In the genomic region with DNA sequence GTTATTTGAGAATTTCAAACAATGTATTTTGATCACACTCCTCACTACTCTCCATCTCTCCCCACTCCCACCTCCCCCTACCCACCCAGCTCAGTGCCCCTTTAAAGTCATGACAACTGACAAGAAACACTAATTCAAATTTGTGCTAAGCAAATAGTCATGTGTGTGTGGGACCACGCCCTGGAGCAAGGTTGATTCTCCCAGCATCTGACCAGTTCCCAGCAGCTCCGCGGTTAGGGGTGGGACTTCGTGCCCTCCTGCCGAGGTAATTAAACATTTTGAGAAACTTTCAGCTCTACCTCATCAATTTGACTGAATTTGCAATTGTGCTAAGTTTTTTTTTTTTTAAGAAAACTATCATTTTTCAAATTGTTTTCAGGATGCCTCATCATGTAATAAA, we compare ENCODE assay signal across 21 mouse cellular contexts.
DNase-seq lines count a peak whose midpoint lies in the region; ATAC-seq lines count a peak whose summit lies in the region.
"Had no signal": no experiment of that assay in that cellular context is flagged by ENCODE, and none has a peak within 500 bp of the region (broad histone marks: within the 10 kb centered on the region; RNA-seq: fewer than 3 reads in every experiment).

No protein-coding gene starts in this region.

- no peaks in the 10 kb centered on the region for H3K4me1 ChIP-seq in heart, embryonic 10.5 days
- H3K4me1 ChIP-seq in midbrain, embryonic 12.5 days, result peaks cover 15% of the 10 kb centered on the region
- peaks cover 2% of the 10 kb centered on the region; the same call in 1 of the 2 replicates for H3K4me1 ChIP-seq in midbrain, embryonic 10.5 days
- peaks cover 7% of the 10 kb centered on the region; the same call in 1 of the 2 replicates for H3K4me1 ChIP-seq in hindbrain, embryonic 14.5 days (replicated peaks; ENCODE audit: control insufficient read depth, insufficient read depth, low read length)
- H3K4me1 ChIP-seq: embryonic facial prominence, embryonic 13.5 days; limb, embryonic 13.5 days; lung, embryonic 15.5 days had no signal

- no peak overlapping the region for H3K9ac ChIP-seq in midbrain, embryonic 12.5 days (replicated peaks)
- no peak overlapping the region for H3K9ac ChIP-seq in hindbrain, embryonic 14.5 days
- H3K9ac ChIP-seq: embryonic facial prominence, embryonic 13.5 days; limb, embryonic 13.5 days; lung, embryonic 15.5 days had no signal

- no peaks in the 10 kb centered on the region for H3K27me3 ChIP-seq in heart, embryonic 10.5 days (ENCODE audit: insufficient read depth, poor library complexity, severe bottlenecking)
- no peaks in the 10 kb centered on the region; the same call in 1 of the 2 replicates for H3K27me3 ChIP-seq in midbrain, embryonic 12.5 days
- no peaks in the 10 kb centered on the region for H3K27me3 ChIP-seq in midbrain, embryonic 10.5 days (ENCODE audit: low read depth, poor library complexity, severe bottlenecking)
- H3K27me3 ChIP-seq in hindbrain, embryonic 14.5 days (ENCODE audit: control insufficient read depth, insufficient read depth, low read length), result no peaks in the 10 kb centered on the region
- H3K27me3 ChIP-seq: embryonic facial prominence, embryonic 13.5 days; limb, embryonic 13.5 days; lung, embryonic 15.5 days had no signal

- DNase-seq in heart, embryonic 10.5 days (ENCODE audit: low spot score), result peak; percentile 48
- no peak for DNase-seq in heart, adult 9 months (ENCODE audit: low spot score in 2 of 2)
- no peak for DNase-seq in midbrain, embryonic 10.5 days (ENCODE audit: low spot score)
- DNase-seq in ES-CJ7 (ENCODE audit: low read depth, low spot score), result peak; percentile 63
- no peak for DNase-seq in hindbrain, embryonic 14.5 days (ENCODE audit: low spot score)
- no peak for DNase-seq in left cerebral cortex, adult 8-10 months (ENCODE audit: low spot score in 2 of 2)
- DNase-seq: adrenal gland, adult 2 months; adrenal gland, postnatal 36 days; heart, postnatal 36 days; spleen, adult 18-20 months; thymus, postnatal 4 days had no signal

- H3K4me3 ChIP-seq in heart, embryonic 10.5 days, result no peak overlapping the region
- H3K4me3 ChIP-seq in midbrain, embryonic 12.5 days, result no peak overlapping the region
- no peak overlapping the region for H3K4me3 ChIP-seq in midbrain, embryonic 10.5 days
- no peak overlapping the region for H3K4me3 ChIP-seq in hindbrain, embryonic 14.5 days (replicated peaks; ENCODE audit: low read length)
- H3K4me3 ChIP-seq: embryonic facial prominence, embryonic 13.5 days; forebrain, embryonic 10.5 days; left cerebral cortex, adult 2 months; limb, embryonic 13.5 days; lung, embryonic 15.5 days had no signal

- H3K36me3 ChIP-seq in heart, embryonic 10.5 days, result no peaks in the 10 kb centered on the region
- no peaks in the 10 kb centered on the region for H3K36me3 ChIP-seq in midbrain, embryonic 12.5 days
- no peaks in the 10 kb centered on the region for H3K36me3 ChIP-seq in midbrain, embryonic 10.5 days
- no peaks in the 10 kb centered on the region for H3K36me3 ChIP-seq in hindbrain, embryonic 14.5 days (replicated peaks; ENCODE audit: control insufficient read depth, insufficient read depth)
- H3K36me3 ChIP-seq: embryonic facial prominence, embryonic 13.5 days; forebrain, embryonic 10.5 days; limb, embryonic 13.5 days; lung, embryonic 15.5 days had no signal

- no peak overlapping the region for H3K27ac ChIP-seq in heart, embryonic 10.5 days
- 0 out of 2 replicates have a peak overlapping the region, but pooled peaks have one; percentile 25 for H3K27ac ChIP-seq in midbrain, embryonic 12.5 days (replicated peaks)
- H3K27ac ChIP-seq in midbrain, embryonic 10.5 days (replicated peaks), result no peak overlapping the region
- H3K27ac ChIP-seq in hindbrain, embryonic 14.5 days, result peak overlapping the region; percentile 63
- H3K27ac ChIP-seq: embryonic facial prominence, embryonic 13.5 days; left cerebral cortex, adult 2 months; limb, embryonic 13.5 days; lung, embryonic 15.5 days had no signal

- WGBS in heart, embryonic 10.5 days, result 61% methylated on average over 5 of the region's 5 CpGs
- 74% methylated on average over 5 of the region's 5 CpGs for WGBS in midbrain, embryonic 12.5 days
- 71% methylated on average over 5 of the region's 5 CpGs for WGBS in midbrain, embryonic 10.5 days
- 47% methylated on average over 5 of the region's 5 CpGs for WGBS in hindbrain, embryonic 14.5 days

- no peak for ATAC-seq in midbrain, embryonic 12.5 days (ENCODE audit: low FRiP score, low read depth)
- no peak for ATAC-seq in hindbrain, embryonic 14.5 days (ENCODE audit: low FRiP score)
- ATAC-seq: activated CD4-positive, CD25-positive, alpha-beta regulatory T cell, adult 4 months; intestine, postnatal 0 days had no signal

- no peaks in the 10 kb centered on the region for H3K9me3 ChIP-seq in heart, embryonic 10.5 days
- no peaks in the 10 kb centered on the region for H3K9me3 ChIP-seq in midbrain, embryonic 12.5 days
- H3K9me3 ChIP-seq in midbrain, embryonic 10.5 days (replicated peaks), result no peaks in the 10 kb centered on the region
- H3K9me3 ChIP-seq in hindbrain, embryonic 14.5 days (ENCODE audit: control insufficient read depth, low read length), result no peaks in the 10 kb centered on the region
- H3K9me3 ChIP-seq: embryonic facial prominence, embryonic 13.5 days; forebrain, embryonic 10.5 days; limb, embryonic 13.5 days; lung, embryonic 15.5 days had no signal

- H3K4me2 ChIP-seq in midbrain, embryonic 12.5 days (replicated peaks), result no peak overlapping the region
- no peak overlapping the region for H3K4me2 ChIP-seq in hindbrain, embryonic 14.5 days (replicated peaks)
- H3K4me2 ChIP-seq: embryonic facial prominence, embryonic 13.5 days; heart, embryonic 11.5 days; limb, embryonic 13.5 days; liver, embryonic 11.5 days; lung, embryonic 15.5 days had no signal

Comparison
In these comparisons a context has a peak if more than half of its experiments do, and no peak if none do; other contexts are left out.
1. DNase-seq: peak in heart, embryonic 10.5 days (single experiment) and ES-CJ7 (single experiment); none in heart, adult 9 months (0 of 2), midbrain, embryonic 10.5 days (single experiment), hindbrain, embryonic 14.5 days (single experiment) and left cerebral cortex, adult 8-10 months (0 of 2).
2. H3K27ac ChIP-seq: peak in midbrain, embryonic 12.5 days (single experiment) and hindbrain, embryonic 14.5 days (single experiment); none in heart, embryonic 10.5 days (single experiment) and midbrain, embryonic 10.5 days (single experiment).